Mouse (Mus musculus) intestine, embryonic 15.5 days (tissue): ENCODE data around the gene Unc13d. TPM values are rescaled to one million over a fixed set of nuclear protein-coding genes. Genes with fewer than 3 reads are reported as not detected.

Experiments
- ATAC-seq: fragments of 200-750 bp; cut with Nextera tagmentation; 2 replicates; pipeline ENCODE4 v1.8.0; 2017; ENCODE audit warnings: moderate TSS enrichment, moderate library complexity
- H3K27ac ChIP-seq: fragments of 300-500 bp; sonication (generic); 2 replicates; pipeline ENCODE4 v1.5.1; 2015; ENCODE audit warnings: mild to moderate bottlenecking, inconsistent platforms
- H3K27me3 ChIP-seq: fragments of 300-500 bp; sonication (generic); replicated peaks from 2 replicates; pipeline ENCODE4 v1.6.1; 2015; ENCODE audit warnings: inconsistent platforms
- H3K36me3 ChIP-seq: fragments of 300-500 bp; sonication (generic); 2 replicates; pipeline ENCODE4 v1.6.1; 2015; ENCODE audit warnings: inconsistent platforms
- H3K4me1 ChIP-seq: fragments of 300-500 bp; sonication (generic); replicated peaks from 2 replicates; pipeline ENCODE4 v1.6.1; 2015; ENCODE audit warnings: inconsistent platforms
- H3K4me2 ChIP-seq: fragments of 300-500 bp; sonication (generic); replicated peaks from 2 replicates; pipeline ENCODE4 v1.6.1; 2015; ENCODE audit warnings: mild to moderate bottlenecking, inconsistent platforms
- H3K4me3 ChIP-seq: fragments of 300-500 bp; sonication (generic); replicated peaks from 2 replicates; pipeline ENCODE4 v1.5.1; 2015; ENCODE audit warnings: inconsistent platforms
- H3K9ac ChIP-seq: fragments of 300-500 bp; sonication (generic); 2 replicates; pipeline ENCODE4 v1.6.1; 2015; ENCODE audit warnings: inconsistent platforms
- H3K9me3 ChIP-seq: fragments of 300-500 bp; sonication (generic); 2 replicates; pipeline ENCODE4 v1.6.1; 2016; ENCODE audit warnings: inconsistent platforms
- WGBS: fragments of 180-500 bp; shearing (Covaris S2); methylation state at CpG from one replicate; pipeline ENCODE4 v1.1.7; 2015; 5-methylcytosine and 5-hydroxymethylcytosine counted together
- polyA plus RNA-seq: library from polyadenylated mRNA; unstranded; fragments of >200 nt; fragmentation: Nextera tagmentation; extraction: Ambion mirVana; gene quantifications from 2 replicates; pipeline ENCODE4 v1.2.1, GENCODE M21; 2015

Unc13d gene
- polyA plus RNA-seq, 1 experiment from 2014 or later = 4.2 TPM

DNA sequence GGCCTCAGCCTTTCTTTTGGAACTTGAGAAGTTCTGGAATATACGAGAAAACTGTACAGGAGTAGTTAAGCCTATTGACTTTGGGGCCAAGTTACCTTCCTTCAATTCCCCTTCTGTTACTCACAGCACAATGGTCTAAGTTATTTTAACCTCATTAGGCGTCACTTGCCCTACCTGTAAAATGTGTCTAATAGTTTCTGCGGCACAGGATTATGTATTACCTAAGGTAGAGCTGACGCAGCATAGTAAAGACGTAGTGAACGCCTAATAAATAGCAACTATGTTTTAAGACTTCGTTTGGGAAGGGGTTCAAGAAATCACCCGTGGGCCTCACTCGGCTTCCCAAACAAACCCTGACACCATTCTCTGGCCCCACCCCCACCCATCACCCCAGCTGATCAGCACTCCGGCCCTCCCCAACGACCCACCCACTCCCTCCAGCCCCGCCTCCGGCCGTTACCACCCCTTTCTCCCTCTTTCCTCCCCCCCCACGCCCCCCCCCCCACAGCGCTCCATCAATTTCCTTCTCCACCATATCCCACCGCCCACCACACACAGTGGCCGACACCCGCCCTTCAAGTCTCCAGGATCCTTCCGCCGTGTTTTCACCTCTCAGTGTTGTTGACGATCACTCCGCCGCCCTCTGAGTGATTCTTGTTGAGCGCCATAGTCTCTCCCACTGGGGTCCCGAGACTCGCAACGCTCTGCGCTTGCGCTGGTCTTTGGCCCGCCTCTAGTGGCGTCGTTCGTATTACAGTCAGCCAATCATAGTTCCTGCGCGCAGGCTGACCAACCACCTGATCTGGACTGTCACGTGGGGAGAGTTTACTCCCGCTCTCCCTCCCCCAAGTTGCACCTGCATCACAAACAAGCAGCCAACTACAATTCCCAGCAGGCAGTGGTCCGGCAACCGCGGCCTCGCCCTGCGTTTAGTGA lies 8.8 kb upstream of the Unc13d start, which contains the start of gene Wbp2:
Gene Wbp2 (minus strand): TSS at position 738 of the 936 bp plus-strand sequence.
- H3K27me3 ChIP-seq = no peaks in the 10 kb centered on the region

DNA sequence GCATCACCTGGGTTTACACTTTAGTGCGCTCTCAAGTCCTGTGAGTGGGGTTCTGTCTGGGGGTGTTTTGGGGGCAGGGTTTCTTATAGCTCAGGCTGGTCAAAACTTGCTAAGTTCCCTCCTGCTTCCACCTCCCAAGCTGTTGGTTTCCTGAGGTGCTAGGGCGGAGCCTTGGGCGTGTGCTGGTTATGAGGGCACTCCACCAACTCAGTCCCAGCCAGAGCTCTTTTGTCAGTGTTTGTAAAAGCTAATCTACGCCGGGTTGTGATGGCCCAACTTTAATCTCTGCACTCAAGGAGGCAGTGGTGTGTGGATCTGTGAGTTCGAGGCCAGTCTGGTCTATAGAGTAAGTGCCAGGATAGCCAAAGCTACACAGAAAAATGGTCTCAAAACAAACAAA lies 6.4 kb upstream of the Unc13d start:
- H3K4me3 ChIP-seq = no peak overlapping the region
- H3K4me2 ChIP-seq = no peak overlapping the region
- peaks cover 21% of the 10 kb centered on the region for H3K4me1 ChIP-seq
- H3K27me3 ChIP-seq = no peaks in the 10 kb centered on the region
- H3K9ac ChIP-seq = no peak overlapping the region
- H3K36me3 ChIP-seq = peaks cover 40% of the 10 kb centered on the region
- H3K27ac ChIP-seq = no peak overlapping the region
- 81% methylated on average over 6 of the region's 6 CpGs for WGBS
- no peaks in the 10 kb centered on the region for H3K9me3 ChIP-seq
- ATAC-seq = no peak

More for the DNA sequence above, 8.8 kb upstream of the Unc13d start, which contains the start of gene Wbp2:
- peak within 1 kb of the TSS; percentile 86 for H3K27ac ChIP-seq
- H3K4me3 ChIP-seq = peak within 1 kb of the TSS; percentile 46
- peak within 1 kb of the TSS; percentile 56 for H3K4me2 ChIP-seq
- peaks cover 22% of the 10 kb centered on the region for H3K36me3 ChIP-seq
- no peaks in the 10 kb centered on the region for H3K9me3 ChIP-seq
- H3K9ac ChIP-seq = peak within 1 kb of the TSS; percentile 33; the same call in 1 of the 2 replicates
- ATAC-seq = peak; percentile 95
- peaks cover 18% of the 10 kb centered on the region for H3K4me1 ChIP-seq
- 3% methylated on average over 40 of the region's 43 CpGs for WGBS

DNA sequence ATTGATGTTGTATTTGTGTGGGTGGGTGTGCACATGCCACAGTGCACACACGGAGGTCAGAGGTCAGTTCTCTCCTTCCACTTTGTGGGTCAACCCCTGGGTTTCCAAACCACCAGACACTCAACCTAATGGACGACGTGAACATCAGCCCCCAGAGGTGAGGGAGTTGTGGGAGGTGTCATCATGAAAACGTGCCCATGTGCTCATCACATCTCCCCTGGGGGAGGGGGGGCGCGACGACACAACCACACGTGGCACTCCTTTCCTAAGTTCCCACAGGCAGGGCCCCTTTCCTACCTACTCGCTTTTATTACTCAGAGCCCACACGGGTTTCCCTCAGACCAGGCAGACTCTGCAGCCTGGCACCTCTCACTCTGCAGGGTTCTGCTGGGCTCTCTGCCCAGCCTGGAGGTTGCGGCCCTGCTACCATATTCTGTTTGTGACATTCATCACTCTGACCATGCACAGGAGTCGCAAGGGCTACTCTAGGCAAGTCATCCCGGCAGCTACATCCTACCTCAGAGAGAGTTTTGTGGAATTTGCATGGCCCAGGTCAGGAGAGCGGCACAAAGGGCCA lies 5.4 kb upstream of the Unc13d start:
- no peaks in the 10 kb centered on the region for H3K27me3 ChIP-seq
- no peak overlapping the region for H3K4me3 ChIP-seq
- peaks cover 28% of the 10 kb centered on the region for H3K4me1 ChIP-seq
- H3K9me3 ChIP-seq = no peaks in the 10 kb centered on the region
- ATAC-seq = no peak
- peaks cover 40% of the 10 kb centered on the region for H3K36me3 ChIP-seq
- no peak overlapping the region for H3K9ac ChIP-seq
- 87% methylated on average over 14 of the region's 14 CpGs for WGBS
- H3K27ac ChIP-seq = no peak overlapping the region
- H3K4me2 ChIP-seq = no peak overlapping the region

DNA sequence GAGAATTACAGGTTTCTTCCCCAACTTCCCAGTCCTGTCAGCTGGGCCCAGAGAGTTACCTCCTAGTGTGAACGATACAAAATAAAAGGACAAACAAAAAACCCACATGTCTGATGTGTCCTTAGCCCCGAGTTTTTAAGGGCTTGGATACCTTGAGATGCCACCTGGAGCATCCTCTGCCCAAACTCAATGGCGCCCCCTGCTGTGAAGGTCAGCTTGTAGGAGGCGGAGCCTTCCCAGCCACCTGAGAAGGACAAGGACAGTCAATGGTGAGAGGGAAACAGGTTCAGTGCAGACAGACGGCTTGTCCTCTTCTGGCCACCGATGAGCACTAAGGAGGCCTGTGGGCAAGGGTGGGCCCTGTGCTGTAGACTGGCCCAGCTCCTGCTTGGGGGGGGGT lies 3.3 kb upstream of the Unc13d start:
- H3K27me3 ChIP-seq = no peaks in the 10 kb centered on the region
- peaks cover 40% of the 10 kb centered on the region for H3K36me3 ChIP-seq
- WGBS = 64% methylated on average over 6 of the region's 6 CpGs

DNA sequence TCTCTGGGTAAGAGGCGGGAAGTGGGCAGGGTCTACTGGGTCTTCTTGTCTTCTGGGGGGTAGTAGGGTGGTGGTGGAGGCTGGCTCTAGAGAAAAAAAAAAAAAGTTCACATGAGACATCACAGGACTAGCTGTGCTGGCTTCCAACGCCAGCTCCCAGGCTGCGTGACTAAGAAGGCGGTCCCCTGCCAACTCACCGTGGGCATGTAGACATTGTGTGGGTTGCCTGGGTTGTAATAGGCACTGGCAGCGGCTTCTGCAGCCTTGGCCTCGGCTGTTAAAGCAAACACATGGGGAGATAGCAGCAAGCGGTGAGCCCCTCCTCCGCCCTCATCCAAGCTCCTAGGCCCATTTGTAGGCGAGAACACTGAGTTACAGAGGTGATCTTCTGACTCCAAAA lies 1.8 kb upstream of the Unc13d start:
- Histone ChIP-seq H3K4me1 (peaks cover 28% of the 10 kb centered on the region), H3K4me2 (no peak overlapping the region), H3K4me3 (no peak overlapping the region), H3K9ac (no peak overlapping the region), H3K36me3 (peaks cover 40% of the 10 kb centered on the region), H3K27me3 (no peaks in the 10 kb centered on the region), H3K27ac (no peak overlapping the region), H3K9me3 (no peaks in the 10 kb centered on the region)
- ATAC-seq = no peak
- WGBS = 64% methylated on average over 10 of the region's 10 CpGs

More for the DNA sequence above, 3.3 kb upstream of the Unc13d start:
- Histone ChIP-seq H3K9me3 (no peaks in the 10 kb centered on the region), H3K27ac (no peak overlapping the region), H3K4me2 (no peak overlapping the region), H3K9ac (no peak overlapping the region), H3K4me3 (no peak overlapping the region), H3K4me1 (peaks cover 35% of the 10 kb centered on the region)
- ATAC-seq = no peak

DNA sequence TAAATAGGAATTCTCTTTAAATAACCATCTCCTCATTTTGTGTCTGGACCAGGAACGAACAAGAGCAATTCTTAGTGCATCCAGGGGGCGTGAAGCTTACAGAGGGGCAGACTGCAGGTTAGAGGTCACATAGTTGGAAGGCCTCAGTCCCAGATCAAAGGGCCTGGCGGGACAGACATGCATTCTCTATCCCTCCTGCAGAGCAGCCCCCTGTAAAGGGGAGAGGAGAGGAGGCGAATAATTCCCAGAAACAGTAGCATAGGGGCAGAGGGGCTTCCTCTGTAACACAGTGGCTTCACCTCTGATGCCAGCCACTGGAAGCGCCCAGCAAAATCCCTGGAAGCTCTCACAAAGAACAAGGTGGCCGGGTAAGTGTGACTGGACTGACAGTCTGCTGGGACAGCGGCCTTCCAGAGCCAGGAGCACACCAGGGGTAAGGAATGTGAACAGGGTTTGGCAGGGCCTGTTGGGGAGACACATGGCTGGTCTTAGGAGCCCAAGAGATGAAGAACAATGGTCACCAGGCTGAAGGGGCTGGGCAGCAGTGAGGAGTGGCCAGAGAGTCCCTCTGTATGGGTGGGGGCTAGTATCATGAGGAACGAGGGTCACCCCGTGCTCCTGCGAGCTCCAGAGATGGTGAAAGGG lies 1.0 kb upstream of the Unc13d start:
- peaks cover 36% of the 10 kb centered on the region for H3K36me3 ChIP-seq
- H3K27me3 ChIP-seq = no peaks in the 10 kb centered on the region
- no peaks in the 10 kb centered on the region for H3K9me3 ChIP-seq
- no peak overlapping the region for H3K4me3 ChIP-seq
- peak overlapping the region; percentile 48; the same call in 1 of the 2 replicates for H3K27ac ChIP-seq
- H3K4me1 ChIP-seq = peaks cover 24% of the 10 kb centered on the region
- ATAC-seq = no peak
- peak overlapping the region; percentile 60; the same call in 1 of the 2 replicates for H3K4me2 ChIP-seq
- no peak overlapping the region for H3K9ac ChIP-seq
- WGBS = 46% methylated on average over 10 of the region's 10 CpGs

DNA sequence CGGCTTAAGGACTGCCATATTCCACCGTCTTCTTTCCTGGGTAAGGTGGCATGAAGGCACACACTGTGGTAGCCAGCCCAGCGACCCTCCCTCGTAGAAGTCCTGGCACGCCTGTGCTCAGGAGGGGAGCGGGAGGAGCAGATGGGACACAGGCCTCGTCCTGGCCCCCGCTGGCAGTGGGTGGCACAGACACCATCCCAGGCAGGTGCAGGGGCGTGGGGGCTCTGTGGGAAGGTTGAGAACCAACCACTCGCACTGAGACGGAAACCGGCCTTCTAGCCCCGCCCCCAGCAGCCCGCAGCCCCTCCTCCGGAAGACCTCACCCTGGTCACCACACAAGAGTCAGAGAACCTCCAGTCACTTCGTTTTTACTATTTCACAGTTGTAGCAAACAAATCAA lies 460 bp upstream of the Unc13d start:
- no peak overlapping the region for H3K9ac ChIP-seq
- 10% methylated on average over 16 of the region's 16 CpGs for WGBS

DNA sequence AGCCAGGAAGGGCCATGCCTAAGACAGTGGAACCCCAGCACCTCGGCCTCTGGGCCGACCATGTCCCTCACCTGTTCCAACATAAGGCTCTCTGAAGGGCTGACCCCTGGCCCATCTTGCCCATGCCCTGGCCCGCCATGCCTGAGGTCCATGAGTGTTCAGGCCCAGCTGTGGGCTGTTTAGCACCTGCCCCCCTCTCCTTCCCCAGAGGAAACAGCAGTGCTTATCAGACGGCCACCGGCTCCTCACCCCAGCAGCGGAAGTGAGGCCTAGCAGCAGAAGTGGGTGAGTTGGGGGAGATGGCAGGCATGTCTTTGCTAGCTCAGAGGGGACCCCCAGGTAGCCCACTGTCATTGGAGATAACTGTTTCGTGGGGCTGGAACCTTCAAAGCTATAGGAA lies 925 bp downstream of the Unc13d start:
- Histone ChIP-seq H3K9ac (peak overlapping the region; percentile 23; the same call in 1 of the 2 replicates), H3K27me3 (no peaks in the 10 kb centered on the region), H3K9me3 (no peaks in the 10 kb centered on the region), H3K4me1 (peaks cover 24% of the 10 kb centered on the region), H3K4me3 (no peak overlapping the region; the same call in 1 of the 2 replicates), H3K27ac (no peak overlapping the region; the same call in 1 of the 2 replicates), H3K36me3 (peaks cover 21% of the 10 kb centered on the region), H3K4me2 (peak overlapping the region; percentile 60)
- ATAC-seq = peak; percentile 11; the same call in 1 of the 2 replicates
- 69% methylated on average over 7 of the region's 7 CpGs for WGBS

More for the DNA sequence above, 460 bp upstream of the Unc13d start:
- Histone ChIP-seq H3K27ac (peak overlapping the region; percentile 84), H3K4me1 (peaks cover 24% of the 10 kb centered on the region), H3K4me2 (peak overlapping the region; percentile 60), H3K27me3 (no peaks in the 10 kb centered on the region), H3K4me3 (peak overlapping the region; percentile 19), H3K36me3 (peaks cover 31% of the 10 kb centered on the region), H3K9me3 (no peaks in the 10 kb centered on the region)
- ATAC-seq = peak; percentile 66

DNA sequence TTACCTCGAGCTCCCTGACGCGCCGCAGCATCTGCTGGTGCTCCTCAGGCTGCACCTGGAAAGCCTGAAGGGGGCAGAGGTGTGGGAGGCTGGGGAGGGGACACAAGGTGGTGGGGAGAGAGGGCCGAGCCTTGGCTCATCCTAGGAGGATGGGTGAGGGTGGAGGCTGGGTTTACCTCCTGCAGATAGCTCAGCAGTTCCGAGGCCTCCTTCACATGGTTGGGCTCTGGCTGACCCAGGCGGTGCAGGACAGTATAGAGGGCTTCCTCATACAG lies 1.6 kb downstream of the Unc13d start:
- Histone ChIP-seq H3K4me1 (peaks cover 24% of the 10 kb centered on the region), H3K4me2 (no peak overlapping the region), H3K27me3 (no peaks in the 10 kb centered on the region), H3K9me3 (no peaks in the 10 kb centered on the region), H3K4me3 (no peak overlapping the region), H3K9ac (no peak overlapping the region), H3K36me3 (peaks cover 15% of the 10 kb centered on the region), H3K27ac (no peak overlapping the region)
- WGBS = 62% methylated on average over 7 of the region's 7 CpGs
- no peak for ATAC-seq

DNA sequence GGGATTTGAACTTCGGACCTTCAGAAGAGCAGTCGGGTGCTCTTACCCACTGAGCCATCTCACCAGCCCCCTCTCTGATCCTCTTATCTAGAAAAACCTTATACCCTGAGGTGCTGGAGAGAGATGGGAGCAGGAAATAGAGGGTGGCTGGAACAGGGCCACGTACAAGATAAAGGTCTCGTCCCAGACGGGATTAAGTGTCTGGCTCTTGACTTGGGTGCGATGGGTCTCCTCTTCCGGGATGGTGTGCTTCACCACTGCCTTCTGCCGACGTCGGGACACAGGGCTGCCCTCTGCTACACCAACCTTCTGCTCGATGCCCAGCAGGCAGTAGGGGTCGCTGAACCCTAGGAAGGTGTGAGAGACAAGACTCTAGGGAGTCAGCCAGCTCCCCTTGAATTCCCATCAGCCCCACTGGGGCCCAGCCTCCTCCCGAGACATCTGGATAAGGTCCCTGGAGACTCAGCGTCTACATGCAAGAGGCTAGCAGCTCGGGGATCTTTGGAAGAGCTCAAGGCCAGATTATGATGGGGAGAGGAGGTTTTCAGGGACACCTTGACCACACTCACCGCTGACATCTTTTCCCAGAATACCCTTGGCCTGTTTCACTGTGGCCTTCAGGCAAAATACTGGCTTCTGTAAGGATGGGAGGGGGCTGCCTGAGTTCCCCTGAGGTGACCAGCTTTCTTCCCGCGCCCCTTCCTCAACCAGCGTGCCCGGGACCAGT lies 2.1 kb downstream of the Unc13d start:
- 56% methylated on average over 20 of the region's 20 CpGs for WGBS
- no peak overlapping the region for H3K4me2 ChIP-seq
- no peaks in the 10 kb centered on the region for H3K27me3 ChIP-seq

DNA sequence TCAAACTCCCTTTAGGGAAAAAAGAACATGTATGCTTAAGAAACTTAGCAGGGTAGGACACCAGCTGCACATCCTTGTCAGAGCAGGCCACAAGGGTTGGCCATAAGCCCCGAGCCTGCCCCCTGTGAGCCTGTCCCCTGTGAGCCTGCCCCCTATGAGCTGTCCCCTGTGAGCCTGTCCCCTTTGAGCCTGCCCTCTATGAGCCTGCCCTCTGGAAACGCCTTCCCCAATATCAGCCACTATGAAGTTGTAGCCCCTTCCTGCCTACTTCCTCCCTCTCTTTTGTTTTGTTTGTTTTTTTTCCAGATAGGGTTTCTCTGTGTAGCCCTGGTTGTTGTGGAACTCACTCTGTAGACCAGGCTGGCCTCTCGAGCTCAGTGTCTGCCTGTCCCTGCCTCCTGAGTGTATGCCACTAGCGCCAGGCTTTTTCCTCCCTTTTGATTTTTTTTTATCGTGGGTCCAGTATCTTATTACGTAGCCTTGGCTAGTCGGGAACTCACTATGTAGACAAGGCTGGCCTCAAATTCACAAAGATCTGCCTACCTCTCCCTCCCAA lies 3.2 kb downstream of the Unc13d start:
- Histone ChIP-seq H3K4me3 (no peak overlapping the region), H3K4me1 (peaks cover 21% of the 10 kb centered on the region), H3K4me2 (no peak overlapping the region), H3K27ac (no peak overlapping the region), H3K27me3 (no peaks in the 10 kb centered on the region), H3K36me3 (peaks cover 4% of the 10 kb centered on the region; the same call in 1 of the 2 replicates), H3K9ac (no peak overlapping the region), H3K9me3 (no peaks in the 10 kb centered on the region)
- ATAC-seq = no peak
- 62% methylated on average over 7 of the region's 7 CpGs for WGBS

More for the DNA sequence above, 2.1 kb downstream of the Unc13d start:
- ATAC-seq = no peak
- no peak overlapping the region for H3K27ac ChIP-seq
- H3K4me3 ChIP-seq = no peak overlapping the region
- H3K9me3 ChIP-seq = no peaks in the 10 kb centered on the region
- peaks cover 13% of the 10 kb centered on the region for H3K36me3 ChIP-seq
- no peak overlapping the region for H3K9ac ChIP-seq
- H3K4me1 ChIP-seq = peaks cover 24% of the 10 kb centered on the region
